Mouse (Mus musculus): ENCODE measurements around the gene Ssna1. TPM values are rescaled to one million over a fixed set of nuclear protein-coding genes. Genes with fewer than 3 reads are reported as not detected.

Ssna1 gene
- total and polyA plus RNA-seq, 3 experiments = 51.4 to 80.6 (median 72.9) TPM

DNA sequence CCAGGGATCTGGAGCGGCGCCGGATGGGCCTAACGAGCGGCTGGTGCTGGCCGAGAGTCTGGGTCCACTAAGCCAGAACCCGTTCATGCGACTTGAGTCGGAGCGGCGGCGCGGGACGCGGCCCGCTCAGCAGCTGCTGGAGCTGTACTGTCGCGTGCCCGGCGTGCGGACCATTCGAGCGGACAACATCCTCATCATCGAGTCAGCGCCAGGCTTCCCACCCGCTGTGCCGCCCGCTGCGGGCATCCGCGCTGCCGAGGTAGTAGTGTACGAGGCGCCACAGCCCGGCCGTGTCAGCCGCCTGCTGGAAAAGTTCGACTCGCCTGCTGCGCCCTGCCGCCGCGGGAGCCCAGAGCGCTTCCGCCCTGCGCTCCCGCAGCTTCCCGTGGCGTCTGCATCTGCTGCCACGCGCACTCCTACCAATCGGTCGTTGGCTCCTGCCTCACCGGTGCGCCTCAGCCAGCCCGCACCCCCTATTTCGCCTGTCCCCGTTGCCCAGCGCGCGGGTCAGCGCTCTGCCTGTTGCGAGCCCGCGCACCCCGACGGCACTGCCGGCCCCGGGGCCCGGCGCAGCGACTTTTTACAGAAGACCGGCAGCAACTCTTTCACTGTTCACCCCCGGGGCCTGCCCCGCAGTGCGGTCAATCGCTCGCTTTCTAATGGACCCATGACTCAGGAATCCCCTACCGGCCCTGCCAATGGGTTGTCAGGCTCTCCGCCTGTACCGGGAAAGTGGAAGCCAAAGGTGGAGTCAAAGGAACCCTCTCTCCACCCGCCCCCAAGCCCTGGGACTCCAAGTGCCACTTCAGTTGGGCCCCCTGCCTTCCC is 9.2 kb downstream of the Ssna1 start:
- TF ChIP-seq UBTF (IDR thresholded peaks at IDR 0.05; ENCODE audit: low read depth, low read length) = peak; percentile 77; the same call in 1 of the 2 replicates
- TF ChIP-seq HCFC1 (IDR thresholded peaks at IDR 0.05; ENCODE audit: low read depth, low read length) = no peak
- no peak for TF ChIP-seq USF2 (conservative IDR thresholded peaks at IDR 0.05; ENCODE audit: low read depth, low read length)
- TF ChIP-seq NELFE (IDR thresholded peaks at IDR 0.05; ENCODE audit: low read depth, low read length) = peak; percentile 4; the same call in 1 of the 2 replicates
- TF ChIP-seq ELF1 (IDR thresholded peaks at IDR 0.05; ENCODE audit: low read depth, low read length) = peak; percentile 37
- 0 out of 2 replicates have a peak, but pooled peaks have one; percentile 16 for TF ChIP-seq MXI1 (IDR thresholded peaks at IDR 0.05; ENCODE audit: low read depth, low read length)
- TF ChIP-seq MAFK (IDR thresholded peaks at IDR 0.05; ENCODE audit: insufficient replicate concordance, low read length) = no peak
- TF ChIP-seq BHLHE40 (IDR thresholded peaks at IDR 0.05; ENCODE audit: low read depth, low read length) = peak; percentile 53
- no peak for TF ChIP-seq MAZ (IDR thresholded peaks at IDR 0.05; ENCODE audit: low read depth, low read length)
- in situ Hi-C loops (cut with MboI; ENCODE audit: low pct_ligation_motif_present, low pct_unique_long_range_greater_than_20kb, low sequenced_read_pairs) (no loop called here), dilution Hi-C loops (cut with MboI; ENCODE audit: extremely low pct_ligation_motif_present, extremely low pct_unique_long_range_greater_than_20kb, low sequenced_read_pairs) (no loop called here)
- peaks cover 0 to 9% of the 10 kb centered on the region in 2 experiments for H3K36me3 ChIP-seq (replicated peaks in 1 of 2; ENCODE audit: control insufficient read depth in 1 of 2, insufficient read depth in 1 of 2, low read length in 1 of 2)
- no peaks in the 10 kb centered on the region for H3K27me3 ChIP-seq (replicated peaks)
- peaks cover 23 to 52% of the 10 kb centered on the region in 2 experiments for H3K4me1 ChIP-seq (ENCODE audit: control insufficient read depth in 1 of 2, insufficient read depth in 2 of 2)
- 0 out of 2 replicates have a peak overlapping the region, but pooled peaks have one; percentile 8 for H3K27ac ChIP-seq (ENCODE audit: insufficient read depth, low read depth)
- no peaks in the 10 kb centered on the region for H3K9me3 ChIP-seq (replicated peaks; ENCODE audit: low read length)
- DNase-seq (ENCODE audit: extremely low read depth) = no peak
- peaks cover 5% of the 10 kb centered on the region; the same call in 1 of the 2 replicates for H3K79me2 ChIP-seq (replicated peaks; ENCODE audit: control insufficient read depth, extremely low read depth, insufficient read depth, poor library complexity, severe bottlenecking)
- H3K9ac ChIP-seq (ENCODE audit: insufficient read depth, low read depth) = peak overlapping the region; percentile 72
- H3K4me2 ChIP-seq (ENCODE audit: insufficient read depth, low read depth, poor library complexity, severe bottlenecking) = peak overlapping the region; percentile 48
- peak overlapping the region; percentile 80 to 86 (median 83) for H3K4me3 ChIP-seq (replicated peaks in 1 of 3; ENCODE audit: low read depth in 2 of 3, low read length in 2 of 3, poor library complexity in 1 of 3)

DNA sequence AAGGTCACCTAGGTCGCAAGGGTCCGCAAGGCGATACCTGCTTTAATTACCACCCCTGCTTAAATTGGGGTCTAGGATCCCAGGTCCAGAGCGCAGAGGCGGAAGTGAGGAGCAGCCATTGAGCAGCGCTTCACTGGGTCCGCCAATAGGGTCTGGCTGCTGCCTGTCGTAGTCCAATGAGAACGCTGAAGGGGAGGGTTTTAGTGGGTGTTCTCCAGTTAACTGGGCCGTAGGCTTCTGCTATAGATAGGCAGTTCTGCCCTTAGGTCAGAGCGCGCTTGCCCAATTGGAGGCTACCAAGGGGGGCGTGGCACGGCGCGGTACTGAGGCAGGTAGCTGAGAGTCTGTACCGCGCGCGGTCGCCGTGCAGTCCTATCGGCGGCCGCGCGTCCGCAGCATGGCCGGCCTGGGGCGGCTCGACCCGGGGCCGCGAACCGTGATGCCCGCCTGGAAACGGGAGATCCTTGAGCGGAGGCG is 9.9 kb downstream of the Ssna1 start, which contains the start of gene Tprn:
TSS of gene Tprn (plus strand) at position 328 of the 477 bp plus-strand sequence.
- peak within 1 kb of the TSS; percentile 8; the same call in 1 of the 2 replicates for H3K27ac ChIP-seq (ENCODE audit: insufficient read depth, low read depth)
- peaks cover 20 to 46% of the 10 kb centered on the region in 2 experiments for H3K4me1 ChIP-seq (ENCODE audit: control insufficient read depth in 1 of 2, insufficient read depth in 2 of 2)
- in situ Hi-C loops (cut with MboI; ENCODE audit: low pct_ligation_motif_present, low pct_unique_long_range_greater_than_20kb, low sequenced_read_pairs) = no loop called here
- TF ChIP-seq HCFC1 (IDR thresholded peaks at IDR 0.05; ENCODE audit: low read depth, low read length) (peak; percentile 74), MAX (IDR thresholded peaks at IDR 0.05; ENCODE audit: low read length) (no peak), RAD21 (IDR thresholded peaks at IDR 0.05; ENCODE audit: low read depth, low read length) (no peak), ELF1 (IDR thresholded peaks at IDR 0.05; ENCODE audit: low read depth, low read length) (peak; percentile 97), ZC3H11A (IDR thresholded peaks at IDR 0.05; ENCODE audit: low read depth, low read length) (no peak), JUND (conservative IDR thresholded peaks at IDR 0.05; ENCODE audit: low read depth, low read length) (no peak), MAFK (IDR thresholded peaks at IDR 0.05; ENCODE audit: insufficient replicate concordance, low read length) (no peak), CHD2 (IDR thresholded peaks at IDR 0.05; ENCODE audit: low read length) (peak; percentile 91), POLR2A (IDR thresholded peaks at IDR 0.05; ENCODE audit: low read depth, low read length) (peak; percentile 93), NELFE (IDR thresholded peaks at IDR 0.05; ENCODE audit: low read depth, low read length) (peak; percentile 77), CTCF (conservative IDR thresholded peaks at IDR 0.05 in 1 of 2, IDR thresholded peaks at IDR 0.05 in 1 of 2; ENCODE audit: low read depth in 2 of 2, low read length in 2 of 2) (no peak), BHLHE40 (IDR thresholded peaks at IDR 0.05; ENCODE audit: low read depth, low read length) (no peak), NRF1 (IDR thresholded peaks at IDR 0.05; ENCODE audit: low read depth, low read length) (peak; percentile 79), USF1 (IDR thresholded peaks at IDR 0.05; ENCODE audit: low read depth, low read length) (no peak), MYC (IDR thresholded peaks at IDR 0.05; ENCODE audit: low read depth, low read length) (no peak), ZMIZ1 (IDR thresholded peaks at IDR 0.05; ENCODE audit: low read depth, low read length) (peak; percentile 67), IRF4 (IDR thresholded peaks at IDR 0.05; ENCODE audit: low read depth, low read length) (no peak), ETS1 (conservative IDR thresholded peaks at IDR 0.05; ENCODE audit: low read depth, low read length) (no peak), MAZ (IDR thresholded peaks at IDR 0.05; ENCODE audit: low read depth, low read length) (no peak), UBTF (IDR thresholded peaks at IDR 0.05; ENCODE audit: low read depth, low read length) (peak; percentile 69; the same call in 1 of the 2 replicates), KAT2A (IDR thresholded peaks at IDR 0.05; ENCODE audit: insufficient replicate concordance, low read length) (no peak), RCOR1 (conservative IDR thresholded peaks at IDR 0.05; ENCODE audit: low read depth, low read length) (no peak), TCF12 (IDR thresholded peaks at IDR 0.05; ENCODE audit: low read depth, low read length) (peak; percentile 51; the same call in 1 of the 2 replicates), JUN (IDR thresholded peaks at IDR 0.05; ENCODE audit: insufficient read depth, low read depth, low read length) (no peak), CHD1 (IDR thresholded peaks at IDR 0.05; ENCODE audit: low read depth, low read length) (no peak), TBP (conservative IDR thresholded peaks at IDR 0.05; ENCODE audit: low read depth, low read length) (peak; percentile 63; the same call in 1 of the 2 replicates), USF2 (conservative IDR thresholded peaks at IDR 0.05; ENCODE audit: low read depth, low read length) (no peak), MXI1 (IDR thresholded peaks at IDR 0.05; ENCODE audit: low read depth, low read length) (peak; percentile 89)

More for the DNA sequence above, 9.9 kb downstream of the Ssna1 start, which contains the start of gene Tprn:
- no peaks in the 10 kb centered on the region for H3K9me3 ChIP-seq (replicated peaks; ENCODE audit: low read length)
- dilution Hi-C loops (cut with MboI; ENCODE audit: extremely low pct_ligation_motif_present, extremely low pct_unique_long_range_greater_than_20kb, low sequenced_read_pairs) = no loop called here
- H3K27me3 ChIP-seq (replicated peaks) = no peaks in the 10 kb centered on the region
- H3K36me3 ChIP-seq (replicated peaks in 1 of 2; ENCODE audit: control insufficient read depth in 1 of 2, insufficient read depth in 1 of 2, low read length in 1 of 2) = peaks cover 0 to 4% of the 10 kb centered on the region in 2 experiments
- H3K4me3 ChIP-seq (replicated peaks in 1 of 3; ENCODE audit: low read depth in 2 of 3, low read length in 2 of 3, poor library complexity in 1 of 3) = peak within 1 kb of the TSS; percentile 80 to 86 (median 83)
- peak within 1 kb of the TSS; percentile 72 for H3K9ac ChIP-seq (ENCODE audit: insufficient read depth, low read depth)
- DNase-seq (ENCODE audit: extremely low read depth) = peak; percentile 98
- peaks cover 5% of the 10 kb centered on the region; the same call in 1 of the 2 replicates for H3K79me2 ChIP-seq (replicated peaks; ENCODE audit: control insufficient read depth, extremely low read depth, insufficient read depth, poor library complexity, severe bottlenecking)
- peak within 1 kb of the TSS; percentile 57 for H3K4me2 ChIP-seq (ENCODE audit: insufficient read depth, low read depth, poor library complexity, severe bottlenecking)

All from CH12.LX (cell line).